Mouse (Mus musculus) bone marrow macrophage, adult 2 months (primary cell): Measurements from ENCODE around the gene Mdm2.

Experiments used
- CTCF ChIP-seq: IDR thresholded peaks from 2 replicates; pipeline ENCODE4 v1.5.1; 2012; ENCODE audit warnings: low read depth, mild to moderate bottlenecking, low read length, moderate library complexity
- POLR2A ChIP-seq: IDR thresholded peaks from 2 replicates; pipeline ENCODE4 v1.6.1; 2012; ENCODE audit warnings: mild to moderate bottlenecking, low read depth, low read length, borderline replicate concordance

GRCm38 (mm10) chr10:117752304-117752821 is 41.8 kb upstream of the Mdm2 start:
- TF ChIP-seq CTCF, result no peak
- no peak for TF ChIP-seq POLR2A
